Mouse (Mus musculus): ENCODE measurements around the gene Mmp14. TPM values are rescaled to one million over a fixed set of nuclear protein-coding genes. Genes with fewer than 3 reads are reported as not detected.

Mmp14 gene
- 10 to 100 TPM; 20.0 to 29.8 TPM for total RNA-seq (2021)
- long read RNA-seq, experiment 1, transcript Mmp14-201 (10 exons, 2,596 nt) = major isoform, 16 of 23 reads
- long read RNA-seq, experiment 1, partial matches to known transcripts = 4 of 23 reads
- long read RNA-seq, experiment 1, other reads (novel, unspliced or antisense) = 2 of 23 reads
- long read RNA-seq, experiment 2, transcript Mmp14-201 (10 exons, 2,596 nt) = major isoform, 26 of 32 reads
- long read RNA-seq, experiment 2, partial matches to known transcripts = 2 of 32 reads
- long read RNA-seq, experiment 2, other reads (novel, unspliced or antisense) = 4 of 32 reads

DNA sequence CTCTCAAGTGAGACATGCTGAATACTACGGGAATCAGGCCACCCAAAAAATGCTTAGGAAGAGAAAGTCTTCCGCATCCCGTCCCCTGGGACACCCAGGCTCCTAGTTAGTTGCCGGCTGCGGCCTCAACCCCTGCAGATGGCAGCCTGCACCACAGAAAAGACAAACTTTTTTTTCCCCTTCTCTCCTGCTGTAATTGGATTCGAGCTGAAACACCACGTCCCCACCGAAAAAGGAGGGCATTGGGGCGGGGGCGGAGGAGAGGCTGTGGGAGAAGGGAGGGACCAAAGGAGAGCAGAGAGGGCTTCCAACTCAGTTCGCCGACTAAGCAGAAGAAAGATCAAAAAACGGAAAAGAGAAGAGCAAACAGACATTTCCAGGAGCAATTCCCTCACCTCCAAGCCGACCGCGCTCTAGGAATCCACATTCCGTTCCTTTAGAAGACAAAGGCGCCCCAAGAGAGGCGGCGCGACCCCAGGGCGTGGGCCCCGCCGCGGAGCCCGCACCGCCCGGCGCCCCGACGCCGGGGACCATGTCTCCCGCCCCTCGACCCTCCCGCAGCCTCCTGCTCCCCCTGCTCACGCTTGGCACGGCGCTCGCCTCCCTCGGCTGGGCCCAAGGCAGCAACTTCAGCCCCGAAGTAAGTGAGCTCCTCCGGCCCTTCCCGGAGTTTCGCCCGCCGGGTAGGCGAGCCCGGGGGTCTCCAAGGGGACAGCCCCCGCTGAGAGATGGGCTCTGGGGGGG lies at the start of gene Mmp14:
Gene Mmp14, plus strand, starts transcription at position 279 of the 744 bp plus-strand sequence.
- DNase-seq (ENCODE audit: low spot score in 2 of 2) = peak; percentile 40 to 73

GRCm38 (mm10) chr14:54381816-54382215 lies 49.6 kb upstream of the Mmp14 start:
- DNase-seq (ENCODE audit: low spot score in 2 of 2) = no peak

DNA sequence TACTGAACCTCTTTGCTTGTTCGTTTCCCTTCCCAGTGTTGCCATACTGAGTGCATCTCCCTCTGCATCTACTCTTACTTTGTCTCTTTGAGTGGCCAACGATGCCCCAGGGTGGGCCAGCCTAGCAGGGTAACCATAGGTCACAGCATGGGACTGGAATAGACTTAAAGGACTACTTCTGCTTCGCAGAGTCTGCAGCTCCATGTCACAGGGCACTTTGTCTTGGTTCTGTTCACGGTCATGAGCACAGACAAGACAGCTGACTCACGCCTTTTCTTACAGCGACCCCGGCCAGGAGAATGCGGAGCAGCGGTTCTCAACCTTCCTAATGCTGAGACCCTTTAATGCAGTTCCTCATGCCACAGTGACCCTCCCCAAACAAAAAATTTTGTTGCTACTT lies 48.8 kb upstream of the Mmp14 start:
- no peak for DNase-seq (ENCODE audit: low spot score in 2 of 2)

GRCm38 (mm10) chr14:54383355-54383771 lies 48.0 kb upstream of the Mmp14 start:
- no peak for DNase-seq (ENCODE audit: low spot score in 2 of 2)

DNA sequence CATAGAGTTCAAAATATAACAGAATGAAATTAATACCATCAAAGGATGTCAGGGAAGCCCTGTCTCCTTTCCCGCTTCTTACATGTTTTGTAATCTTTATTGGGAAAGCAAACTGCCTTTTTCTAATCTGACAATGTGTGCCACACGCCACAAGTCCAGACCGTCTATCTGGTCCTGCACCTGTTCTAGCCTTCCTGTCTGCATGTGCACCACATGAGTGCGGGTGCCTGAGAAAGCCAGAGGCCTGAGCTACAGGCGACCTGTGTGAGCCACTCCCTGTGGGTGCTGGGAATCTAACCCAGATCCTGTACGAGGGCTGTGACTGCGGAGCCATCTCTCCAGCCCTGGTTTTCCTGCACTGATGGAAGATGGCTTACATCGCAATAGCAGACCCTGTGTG lies 47.0 kb upstream of the Mmp14 start:
- DNase-seq (ENCODE audit: low spot score in 2 of 2) = no peak

DNA sequence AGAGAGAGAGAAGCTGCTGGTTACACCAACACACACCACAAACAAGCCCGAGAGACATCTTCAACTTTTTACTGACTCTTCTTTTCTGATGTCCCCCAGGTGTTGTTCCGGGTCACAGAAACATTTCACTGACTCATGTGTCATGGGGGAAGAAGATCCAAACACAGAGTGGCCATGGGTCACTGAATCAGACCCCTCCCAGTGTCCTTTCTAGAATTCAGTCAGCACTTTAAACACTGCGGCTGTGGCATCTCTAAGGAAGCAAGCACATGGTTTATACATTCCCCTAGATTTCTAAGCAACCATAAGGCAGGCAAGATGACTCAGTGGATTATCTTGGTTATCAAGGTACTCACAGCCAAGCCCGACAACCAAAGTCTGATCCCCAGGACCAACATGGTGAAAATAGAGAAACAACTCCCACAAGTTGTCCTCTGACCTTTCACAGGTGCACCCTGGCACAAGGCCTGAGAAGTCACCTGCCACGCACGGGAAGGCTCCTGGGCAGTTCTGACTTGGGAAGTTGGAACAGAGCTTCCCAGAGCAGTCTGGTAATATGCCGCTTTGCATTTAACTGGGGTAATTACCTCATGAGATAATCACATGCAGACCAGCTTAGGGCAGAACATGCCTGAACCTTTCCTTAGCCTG lies 45.3 kb upstream of the Mmp14 start:
- no peak for DNase-seq (ENCODE audit: low spot score in 2 of 2)

GRCm38 (mm10) chr14:54387546-54387945 lies 43.9 kb upstream of the Mmp14 start:
- no peak for DNase-seq (ENCODE audit: low spot score in 2 of 2)

GRCm38 (mm10) chr14:54390843-54391242 lies 40.6 kb upstream of the Mmp14 start:
- no peak for DNase-seq (ENCODE audit: low spot score in 2 of 2)

DNA sequence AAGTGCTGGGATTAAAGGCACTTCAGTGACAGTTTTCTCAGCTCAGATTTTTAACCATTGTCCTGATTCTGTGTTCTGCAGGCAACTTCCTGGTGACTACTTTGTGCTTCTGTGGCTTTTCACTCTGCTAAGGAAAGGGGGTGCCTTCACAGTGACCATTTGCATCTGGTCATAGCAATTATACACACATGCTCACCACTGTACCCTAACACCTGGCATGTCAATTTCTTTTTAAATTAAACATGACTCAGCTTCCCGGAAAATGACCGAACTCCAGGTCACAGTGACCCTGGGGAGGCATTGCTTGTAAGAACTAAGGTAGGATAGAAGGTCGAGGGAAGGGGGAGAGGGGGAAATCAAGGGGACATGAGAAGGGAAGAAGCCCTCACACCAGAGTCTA lies 37.6 kb upstream of the Mmp14 start:
- no peak for DNase-seq (ENCODE audit: low spot score in 2 of 2)

GRCm38 (mm10) chr14:54394309-54394708 lies 37.1 kb upstream of the Mmp14 start:
- no peak for DNase-seq (ENCODE audit: low spot score in 2 of 2)

DNA sequence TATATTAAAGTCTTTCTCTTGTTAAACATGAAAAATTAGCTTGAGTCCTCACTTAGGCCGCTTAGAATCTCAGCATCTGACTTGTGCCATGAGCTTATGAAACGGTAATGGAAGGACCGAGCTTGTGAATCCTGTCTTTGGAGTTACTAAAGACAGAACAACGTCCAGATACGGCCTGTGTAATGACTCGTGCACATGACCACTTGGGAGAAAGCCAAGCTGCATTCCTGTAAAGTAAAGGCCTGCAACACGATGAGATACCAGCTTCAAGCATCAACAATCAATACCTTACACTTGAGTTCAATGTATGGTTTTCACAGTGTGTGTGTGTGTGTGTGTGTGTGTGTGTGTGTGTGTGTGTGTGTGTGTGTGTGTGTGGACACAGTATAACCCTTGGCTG lies 34.7 kb upstream of the Mmp14 start:
- no peak for DNase-seq (ENCODE audit: low spot score in 2 of 2)

- no peak for DNase-seq (ENCODE audit: low spot score in 2 of 2)
These were observed 33.4 kb upstream of the Mmp14 start for GRCm38 (mm10) chr14:54397872-54398527.

DNA sequence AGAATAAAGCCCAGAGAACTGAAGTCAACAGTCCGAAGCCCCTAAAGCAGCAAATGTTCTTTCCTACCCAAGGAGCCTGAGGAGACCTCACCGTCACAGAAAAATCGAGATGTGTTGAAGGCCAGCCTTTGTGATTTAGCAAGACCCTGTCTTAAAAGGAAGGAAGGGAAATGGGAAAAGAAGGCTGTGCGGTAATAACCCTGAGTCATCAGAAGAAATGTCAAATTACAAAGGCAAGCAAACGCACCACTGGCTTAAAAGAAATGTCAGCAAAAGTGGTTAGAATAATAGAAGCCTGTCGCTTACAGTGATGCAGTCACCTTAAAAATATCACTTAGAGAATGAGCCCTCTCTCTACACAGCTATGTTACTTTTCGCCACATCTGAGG lies 32.9 kb upstream of the Mmp14 start:
- no peak for DNase-seq (ENCODE audit: low spot score in 2 of 2)

DNA sequence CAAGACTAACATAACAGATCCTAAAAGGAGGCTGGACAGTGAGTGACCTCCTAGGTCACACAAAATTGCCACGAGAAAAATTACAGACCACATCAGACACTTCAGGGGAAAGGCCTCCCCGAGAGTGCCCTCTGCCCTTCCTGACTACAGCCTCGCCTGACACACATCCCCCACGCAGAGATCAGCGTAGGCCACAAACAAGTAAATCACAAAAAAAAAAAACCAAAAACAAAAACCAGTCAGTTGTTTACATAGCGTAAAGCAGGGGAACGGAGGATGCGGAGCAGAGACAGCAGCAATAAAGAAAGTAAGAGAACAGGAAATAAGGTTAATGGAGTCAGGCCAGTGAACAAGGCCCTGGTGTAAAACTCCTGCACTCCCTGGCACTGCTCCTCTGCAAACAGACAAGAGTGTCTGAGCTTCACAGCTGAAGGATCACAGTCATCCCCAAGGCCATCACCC lies 32.5 kb upstream of the Mmp14 start:
- DNase-seq (ENCODE audit: low spot score in 2 of 2) = no peak

DNA sequence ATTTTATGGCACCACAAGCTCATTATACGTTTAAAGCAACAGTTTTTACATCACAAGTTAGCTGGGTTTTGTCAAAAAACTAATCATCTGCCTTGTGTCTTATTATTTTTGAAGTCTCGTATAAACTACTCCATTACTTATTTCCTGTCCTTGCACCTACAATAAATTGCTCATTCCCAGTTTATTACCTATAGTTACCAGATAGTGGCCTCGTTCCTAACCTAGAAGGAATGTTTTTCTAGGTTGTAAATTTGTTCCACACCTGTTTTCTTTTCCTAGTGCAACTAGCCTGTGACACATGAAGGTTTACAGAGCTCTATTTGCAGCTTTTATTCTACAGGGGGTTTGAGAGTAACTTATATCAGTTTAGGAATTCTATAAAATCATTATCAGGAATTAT lies 29.7 kb upstream of the Mmp14 start:
- no peak for DNase-seq (ENCODE audit: low spot score in 2 of 2)

GRCm38 (mm10) chr14:54408336-54409056 lies 22.9 kb upstream of the Mmp14 start:
- DNase-seq (ENCODE audit: low spot score in 2 of 2) = no peak

DNA sequence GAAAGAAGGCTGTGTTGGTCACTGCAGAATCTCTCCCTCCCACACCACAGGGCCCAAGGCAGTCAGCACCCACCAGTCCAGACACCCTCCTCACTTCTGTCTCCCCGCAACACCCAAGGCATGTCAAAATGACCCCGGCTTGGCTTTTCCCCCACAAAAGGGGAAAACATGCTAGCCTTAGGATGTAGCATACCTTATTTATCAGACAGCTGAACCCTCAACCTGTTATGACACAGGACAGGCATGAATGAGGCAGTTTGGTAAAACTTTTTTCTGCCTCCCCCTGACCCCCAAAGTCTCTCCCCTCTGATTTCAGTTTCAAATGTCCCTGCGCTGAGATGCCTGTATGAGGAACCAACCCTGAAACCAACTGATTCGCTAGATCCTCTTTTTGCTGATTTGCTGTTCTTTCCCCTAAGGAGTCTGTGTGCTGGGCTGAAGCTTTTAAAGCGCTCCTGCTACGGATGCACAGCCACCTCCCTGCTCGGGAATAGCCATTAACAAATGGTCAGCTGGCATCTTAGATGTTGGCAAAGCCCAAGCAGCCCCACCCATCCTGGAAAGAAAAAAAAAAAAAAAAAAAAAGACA lies 22.3 kb upstream of the Mmp14 start:
- no peak for DNase-seq (ENCODE audit: low spot score in 2 of 2)

- no peak for DNase-seq (ENCODE audit: low spot score in 2 of 2)
These were observed 21.2 kb upstream of the Mmp14 start for GRCm38 (mm10) chr14:54409980-54410810.

GRCm38 (mm10) chr14:54412000-54412576 lies 19.3 kb upstream of the Mmp14 start:
- no peak for DNase-seq (ENCODE audit: low spot score in 2 of 2)

Data from layer of hippocampus, postnatal 14 days (tissue).